Mouse (Mus musculus): ENCODE measurements around the gene Plcb1.

- TF ChIP-seq GATA1 (IDR thresholded peaks at IDR 0.05; ENCODE audit: low read length) (no peak), TAL1 (IDR thresholded peaks at IDR 0.05; ENCODE audit: low read length) (no peak)
Measured at GRCm38 (mm10) chr2:134989650-134990292, 203.9 kb downstream of the Plcb1 start.
